Mouse (Mus musculus): Measurements from ENCODE around the gene Cmip.
A peak's percentile ranks its signal among the peaks of the same experiment; 100 is the strongest.
"Not testable (repeated sequence)": the region's sequence is repeated elsewhere in the genome, so short reads cannot be mapped to it uniquely, and the experiment has no call there.

The Cmip gene

DNA sequence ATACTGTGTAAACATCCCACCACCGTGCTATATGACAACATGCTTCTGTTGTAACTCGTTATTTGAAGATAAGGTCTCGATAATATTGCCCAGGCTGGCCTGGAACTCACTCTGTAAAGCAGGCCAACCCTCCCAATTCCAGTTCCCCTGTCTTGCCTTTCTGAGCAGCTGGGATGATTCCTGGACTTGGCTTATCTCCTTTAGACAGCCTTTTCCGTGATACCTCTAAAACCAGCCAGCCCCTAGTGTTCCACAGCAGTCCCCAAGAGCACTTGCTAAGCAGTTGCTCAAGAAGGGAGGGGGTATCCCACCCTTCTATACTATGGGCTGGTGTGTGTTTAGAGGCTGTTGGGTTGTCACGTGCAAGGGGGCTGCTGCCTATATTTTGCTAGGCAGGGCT, 165.0 kb downstream of the Cmip start:
- DNase-seq (ENCODE audit: low spot score) = no peak

GRCm38 (mm10) chr8:117422343-117422742, 165.5 kb downstream of the Cmip start:
- DNase-seq (ENCODE audit: low spot score) = no peak

DNA sequence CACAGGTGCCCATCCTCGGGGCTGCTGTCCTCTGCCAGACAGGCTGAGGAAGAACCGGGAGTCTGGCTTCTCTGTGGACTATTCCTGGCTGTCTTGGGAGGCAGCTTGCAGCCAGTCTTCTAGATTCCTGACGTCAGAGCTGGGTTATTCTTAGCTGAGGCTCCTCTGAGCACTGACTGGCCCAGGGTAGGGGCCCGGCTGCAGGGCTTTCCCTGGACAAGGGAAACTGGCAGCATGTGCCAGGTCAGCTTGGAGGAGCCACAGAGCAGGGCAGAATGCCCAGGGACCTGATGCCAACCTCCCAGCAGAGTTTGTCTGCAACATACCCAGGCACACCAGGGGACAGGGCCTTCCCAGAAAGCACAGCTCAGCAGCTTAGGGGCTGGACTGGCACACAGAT, 166.2 kb downstream of the Cmip start:
- DNase-seq (ENCODE audit: low spot score) = no peak

GRCm38 (mm10) chr8:117427816-117428215, 171.0 kb downstream of the Cmip start:
- DNase-seq (ENCODE audit: low spot score) = not testable (repeated sequence)

- no peak for DNase-seq (ENCODE audit: low spot score)
Measured at GRCm38 (mm10) chr8:117428524-117429162, 171.8 kb downstream of the Cmip start.

GRCm38 (mm10) chr8:117430624-117431023, 173.8 kb downstream of the Cmip start:
- DNase-seq (ENCODE audit: low spot score) = no peak

GRCm38 (mm10) chr8:117431554-117431953, 174.7 kb downstream of the Cmip start:
- no peak for DNase-seq (ENCODE audit: low spot score)

- no peak for DNase-seq (ENCODE audit: low spot score)
Measured at GRCm38 (mm10) chr8:117432111-117432510, 175.2 kb downstream of the Cmip start.

DNA sequence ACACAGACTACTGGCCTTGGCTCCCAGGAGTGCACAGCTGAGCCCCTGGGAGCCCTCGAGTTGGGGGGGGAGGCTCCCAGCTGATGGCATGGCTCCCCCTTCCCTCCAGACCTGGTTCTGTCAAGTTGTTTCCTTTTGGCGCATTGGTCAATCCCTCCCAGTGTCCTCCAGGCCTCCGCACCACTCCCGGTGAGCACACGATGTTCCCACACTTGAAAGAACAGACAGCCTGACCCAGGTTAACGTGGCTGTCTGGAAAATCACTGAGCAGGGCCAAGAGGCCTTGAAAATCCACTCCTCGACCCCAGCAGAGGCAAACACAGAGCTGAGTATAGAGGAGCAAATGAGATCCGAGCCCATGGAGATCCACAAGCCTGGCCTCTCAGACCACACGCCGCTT, 177.1 kb downstream of the Cmip start:
- DNase-seq (ENCODE audit: low spot score) = no peak

GRCm38 (mm10) chr8:117436786-117437185, 179.9 kb downstream of the Cmip start:
- DNase-seq (ENCODE audit: low spot score) = no peak

DNA sequence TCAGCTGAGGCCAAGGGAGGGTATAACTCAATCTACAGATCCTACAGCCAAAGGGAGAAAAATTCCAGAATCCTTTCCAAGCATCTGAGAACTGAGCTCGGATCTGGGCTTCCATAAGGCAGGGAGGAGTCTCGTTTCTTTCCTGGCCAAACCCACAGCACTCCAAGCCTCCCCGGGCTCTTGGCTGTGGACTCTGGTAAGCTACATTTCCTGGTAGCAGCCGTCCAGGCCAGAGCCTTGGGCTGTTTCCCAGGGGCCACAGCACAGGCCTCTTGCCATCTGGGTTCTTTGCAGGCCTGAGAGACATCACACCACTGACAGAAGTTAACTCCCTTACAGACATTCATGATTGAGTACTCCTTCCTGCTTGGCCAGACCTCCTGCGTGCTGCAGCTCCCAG, 180.8 kb downstream of the Cmip start:
- DNase-seq (ENCODE audit: low spot score) = no peak

GRCm38 (mm10) chr8:117440317-117440716, 183.5 kb downstream of the Cmip start:
- no peak for DNase-seq (ENCODE audit: low spot score)

DNA sequence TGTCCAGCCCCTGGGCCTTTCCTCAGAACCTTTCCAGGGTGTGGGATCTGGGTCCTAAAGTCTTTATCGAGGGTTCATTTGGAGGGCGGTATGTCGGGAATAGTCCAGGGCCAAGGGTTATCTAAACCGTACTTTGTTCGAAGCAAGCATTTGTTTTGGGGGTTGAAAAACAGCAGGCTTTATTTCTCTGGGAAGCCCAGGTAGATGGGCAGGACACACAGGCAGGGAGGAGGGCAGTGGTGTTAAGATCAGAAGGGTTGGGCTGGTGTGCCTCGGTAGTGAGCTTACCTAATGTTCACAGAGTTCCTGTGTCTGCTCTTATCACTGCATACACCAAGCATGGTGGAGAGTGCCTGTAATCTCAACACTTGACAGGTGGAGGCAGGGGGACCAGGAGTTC, 183.9 kb downstream of the Cmip start:
- DNase-seq (ENCODE audit: low spot score) = no peak

- no peak for DNase-seq (ENCODE audit: low spot score)
Measured at GRCm38 (mm10) chr8:117445507-117445906, 188.6 kb downstream of the Cmip start.

- no peak for DNase-seq (ENCODE audit: low spot score)
Measured at GRCm38 (mm10) chr8:117446344-117446997, 189.6 kb downstream of the Cmip start.

- DNase-seq (ENCODE audit: low spot score) = no peak
Measured at GRCm38 (mm10) chr8:117451072-117451471, 194.2 kb downstream of the Cmip start.

GRCm38 (mm10) chr8:117453974-117454373, 197.1 kb downstream of the Cmip start:
- DNase-seq (ENCODE audit: low spot score) = no peak

DNA sequence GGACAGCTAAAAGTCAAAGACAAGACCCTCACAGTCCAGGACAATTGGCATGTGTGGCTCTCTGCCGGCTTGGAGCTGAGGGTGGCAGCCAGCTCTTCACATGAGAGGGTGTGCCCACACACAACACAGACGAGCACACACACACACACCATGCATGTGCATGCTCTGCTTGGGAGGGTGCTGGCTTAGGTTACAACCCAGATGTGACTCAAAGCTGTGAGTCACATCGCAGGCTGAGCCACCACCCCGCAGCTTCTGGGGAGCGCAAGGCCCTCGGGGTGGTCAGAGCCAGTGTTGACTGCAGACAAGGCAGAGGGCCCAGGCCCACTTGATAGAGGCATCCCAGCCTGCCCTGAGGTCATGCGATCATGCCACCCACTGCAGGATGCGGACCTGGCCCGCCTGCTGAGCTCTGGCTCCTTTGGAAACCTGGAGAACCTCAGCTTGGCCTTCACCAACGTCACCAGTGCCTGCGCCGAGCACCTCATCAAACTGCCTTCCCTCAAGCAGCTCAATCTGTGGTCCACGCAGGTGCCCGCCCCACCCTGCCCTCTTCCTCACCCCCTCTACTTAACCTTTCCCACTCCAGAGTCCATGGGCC, 197.8 kb downstream of the Cmip start:
- DNase-seq (ENCODE audit: low spot score) = no peak

- no peak for DNase-seq (ENCODE audit: low spot score)
Measured at GRCm38 (mm10) chr8:117455701-117456100, 198.8 kb downstream of the Cmip start.

- no peak for DNase-seq (ENCODE audit: low spot score)
Measured at GRCm38 (mm10) chr8:117458440-117458839, 201.6 kb downstream of the Cmip start.

DNA sequence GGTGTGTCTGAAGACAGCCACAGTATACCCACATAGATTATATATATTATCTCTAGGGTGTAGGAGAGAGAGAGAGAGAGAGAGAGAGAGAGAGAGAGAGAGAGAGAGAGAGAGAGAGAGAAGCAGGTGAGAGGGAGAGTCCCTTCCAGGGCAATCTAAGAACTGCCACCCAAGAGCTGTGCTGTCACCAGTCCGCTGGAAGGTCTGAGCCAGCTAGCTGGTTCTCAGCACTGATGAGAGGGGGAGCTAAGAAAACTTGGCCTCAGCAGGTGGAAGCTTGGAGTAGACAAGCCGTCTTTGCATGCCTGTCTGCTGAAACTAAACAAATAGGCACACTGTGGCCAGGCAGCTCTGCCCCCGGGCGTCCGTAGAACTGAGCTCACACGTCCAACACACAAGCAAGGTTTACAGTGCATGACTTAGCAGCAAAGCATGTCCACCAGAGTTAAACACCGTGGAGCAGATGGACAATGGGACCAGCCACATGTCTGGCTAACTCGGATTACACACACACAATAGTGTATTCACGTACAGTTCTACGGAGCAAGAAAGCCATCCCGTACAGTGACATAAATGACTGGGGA, 205.9 kb downstream of the Cmip start:
- no peak for DNase-seq (ENCODE audit: low spot score)

DNA sequence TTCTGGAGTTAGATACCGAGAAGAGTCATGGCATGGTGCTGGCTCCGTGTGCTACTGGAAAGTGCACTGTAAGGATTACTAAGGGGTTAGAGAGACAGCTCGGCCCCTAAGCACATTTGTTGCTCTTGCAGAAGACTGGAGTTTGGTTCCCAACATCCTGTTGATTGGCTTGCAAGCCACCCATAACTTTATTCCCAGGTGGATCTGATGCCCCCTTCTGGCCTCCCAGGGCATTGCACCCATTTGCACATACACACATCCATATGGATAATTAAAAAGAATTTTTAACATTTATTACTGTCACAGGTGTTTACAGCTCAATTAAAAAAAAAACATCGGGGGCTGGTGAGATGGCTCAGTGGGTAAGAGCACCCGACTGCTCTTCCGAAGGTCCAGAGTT, 207.7 kb downstream of the Cmip start:
- DNase-seq (ENCODE audit: low spot score) = no peak

DNA sequence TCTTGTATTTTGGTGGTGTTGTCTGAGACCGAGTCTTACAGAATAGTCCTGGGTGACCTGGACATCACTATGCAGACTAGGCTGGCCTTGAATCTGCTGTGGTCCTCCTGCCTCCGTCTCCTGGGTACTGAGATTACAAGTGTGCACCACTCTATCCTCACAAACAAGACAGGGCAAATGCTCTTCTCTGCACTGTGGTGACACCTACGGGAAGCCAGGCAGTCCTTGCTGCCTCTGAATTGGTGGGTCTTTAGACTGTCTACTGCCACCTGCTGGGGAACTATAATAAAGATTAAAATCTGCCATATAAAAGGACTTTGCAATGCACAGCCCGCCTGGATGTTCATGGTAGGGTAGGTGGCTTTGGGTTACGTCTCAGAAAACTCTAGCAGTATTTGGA, 208.4 kb downstream of the Cmip start:
- peak; percentile 86 for DNase-seq (ENCODE audit: low spot score)

All from MN1 (cell line).